Mouse (Mus musculus): ENCODE data around the gene Gm45618. TPM values are rescaled to one million over a fixed set of nuclear protein-coding genes. Genes with fewer than 3 reads are reported as not detected.

Gene Gm45618
- polyA plus RNA-seq, 1 experiment from 2014 or later, result not detected

- peaks cover 92% of the 10 kb centered on the region for H3K27me3 ChIP-seq (ENCODE audit: insufficient read depth, poor library complexity, severe bottlenecking)
- H3K9me3 ChIP-seq, result no peaks in the 10 kb centered on the region
- peak overlapping the region; percentile 80 for H3K27ac ChIP-seq
- H3K36me3 ChIP-seq, result peaks cover 31% of the 10 kb centered on the region
- DNase-seq (ENCODE audit: low spot score), result no peak
- WGBS, result 66% methylated on average over 17 of the region's 17 CpGs
- H3K4me3 ChIP-seq, result no peak overlapping the region
- peaks cover 71% of the 10 kb centered on the region for H3K4me1 ChIP-seq (replicated peaks)
These were observed 30.7 kb downstream of the Gm45618 start for GRCm38 (mm10) chr7:142089648-142090447.

GRCm38 (mm10) chr7:142088886-142089285 lies 31.6 kb downstream of the Gm45618 start:
- H3K4me3 ChIP-seq, result no peak overlapping the region
- H3K9me3 ChIP-seq, result no peaks in the 10 kb centered on the region
- H3K27me3 ChIP-seq (ENCODE audit: insufficient read depth, poor library complexity, severe bottlenecking), result peaks cover 92% of the 10 kb centered on the region
- peak; percentile 71 for DNase-seq (ENCODE audit: low spot score)
- H3K4me1 ChIP-seq (replicated peaks), result peaks cover 67% of the 10 kb centered on the region
- peak overlapping the region; percentile 80 for H3K27ac ChIP-seq
- peaks cover 41% of the 10 kb centered on the region for H3K36me3 ChIP-seq
- 3% methylated on average over 5 of the region's 5 CpGs for WGBS

GRCm38 (mm10) chr7:142087069-142087652 lies 33.4 kb downstream of the Gm45618 start:
- no peaks in the 10 kb centered on the region for H3K9me3 ChIP-seq
- no peak overlapping the region for H3K4me3 ChIP-seq
- H3K27me3 ChIP-seq (ENCODE audit: insufficient read depth, poor library complexity, severe bottlenecking), result peaks cover 92% of the 10 kb centered on the region
- H3K36me3 ChIP-seq, result peaks cover 56% of the 10 kb centered on the region
- no peak overlapping the region for H3K27ac ChIP-seq
- 86% methylated on average over 1 of the region's 1 CpGs for WGBS
- H3K4me1 ChIP-seq (replicated peaks), result peaks cover 57% of the 10 kb centered on the region
- DNase-seq (ENCODE audit: low spot score), result no peak

- Histone ChIP-seq H3K27me3 (ENCODE audit: insufficient read depth, poor library complexity, severe bottlenecking) (peaks cover 92% of the 10 kb centered on the region), H3K4me1 (replicated peaks) (peaks cover 53% of the 10 kb centered on the region), H3K36me3 (peaks cover 61% of the 10 kb centered on the region), H3K4me3 (no peak overlapping the region), H3K27ac (no peak overlapping the region), H3K9me3 (no peaks in the 10 kb centered on the region)
- DNase-seq (ENCODE audit: low spot score), result no peak
- 82% methylated on average over 4 of the region's 4 CpGs for WGBS
These were observed 34.2 kb downstream of the Gm45618 start for GRCm38 (mm10) chr7:142086159-142086905.

GRCm38 (mm10) chr7:142084820-142085219 lies 35.7 kb downstream of the Gm45618 start:
- peaks cover 38% of the 10 kb centered on the region for H3K4me1 ChIP-seq (replicated peaks)
- H3K36me3 ChIP-seq, result peaks cover 72% of the 10 kb centered on the region
- H3K27ac ChIP-seq, result no peak overlapping the region
- H3K4me3 ChIP-seq, result no peak overlapping the region
- peaks cover 91% of the 10 kb centered on the region for H3K27me3 ChIP-seq (ENCODE audit: insufficient read depth, poor library complexity, severe bottlenecking)
- no peaks in the 10 kb centered on the region for H3K9me3 ChIP-seq
- 57% methylated on average over 3 of the region's 3 CpGs for WGBS
- DNase-seq (ENCODE audit: low spot score), result no peak

GRCm38 (mm10) chr7:142084395-142084794 lies 36.1 kb downstream of the Gm45618 start:
- WGBS, result 31% methylated on average over 5 of the region's 5 CpGs
- peaks cover 75% of the 10 kb centered on the region for H3K36me3 ChIP-seq

GRCm38 (mm10) chr7:142083588-142084317 lies 36.8 kb downstream of the Gm45618 start:
- WGBS, result 36% methylated on average over 12 of the region's 12 CpGs
- H3K36me3 ChIP-seq, result peaks cover 76% of the 10 kb centered on the region
- no peak overlapping the region for H3K27ac ChIP-seq
- no peak for DNase-seq (ENCODE audit: low spot score)
- no peak overlapping the region for H3K4me3 ChIP-seq
- peaks cover 28% of the 10 kb centered on the region for H3K4me1 ChIP-seq (replicated peaks)
- H3K9me3 ChIP-seq, result no peaks in the 10 kb centered on the region
- peaks cover 91% of the 10 kb centered on the region for H3K27me3 ChIP-seq (ENCODE audit: insufficient read depth, poor library complexity, severe bottlenecking)

More at GRCm38 (mm10) chr7:142084395-142084794, 36.1 kb downstream of the Gm45618 start:
- DNase-seq (ENCODE audit: low spot score), result no peak
- Histone ChIP-seq H3K27me3 (ENCODE audit: insufficient read depth, poor library complexity, severe bottlenecking) (peaks cover 91% of the 10 kb centered on the region), H3K9me3 (no peaks in the 10 kb centered on the region), H3K4me1 (replicated peaks) (peaks cover 34% of the 10 kb centered on the region), H3K4me3 (no peak overlapping the region), H3K27ac (no peak overlapping the region)

GRCm38 (mm10) chr7:142082607-142083006 lies 37.9 kb downstream of the Gm45618 start:
- Histone ChIP-seq H3K27ac (no peak overlapping the region), H3K36me3 (peaks cover 71% of the 10 kb centered on the region), H3K4me1 (replicated peaks) (peaks cover 17% of the 10 kb centered on the region), H3K27me3 (ENCODE audit: insufficient read depth, poor library complexity, severe bottlenecking) (peaks cover 89% of the 10 kb centered on the region), H3K4me3 (peak overlapping the region; percentile 48), H3K9me3 (no peaks in the 10 kb centered on the region)
- 15% methylated on average over 16 of the region's 16 CpGs for WGBS
- no peak for DNase-seq (ENCODE audit: low spot score)

- WGBS, result 4% methylated on average over 38 of the region's 38 CpGs
- no peaks in the 10 kb centered on the region for H3K9me3 ChIP-seq
- H3K36me3 ChIP-seq, result peaks cover 67% of the 10 kb centered on the region
- peaks cover 88% of the 10 kb centered on the region for H3K27me3 ChIP-seq (ENCODE audit: insufficient read depth, poor library complexity, severe bottlenecking)
- peak; percentile 30 for DNase-seq (ENCODE audit: low spot score)
- peaks cover 17% of the 10 kb centered on the region for H3K4me1 ChIP-seq (replicated peaks)
- H3K4me3 ChIP-seq, result peak overlapping the region; percentile 48
- H3K27ac ChIP-seq, result no peak overlapping the region
These were observed 38.4 kb downstream of the Gm45618 start for GRCm38 (mm10) chr7:142082179-142082578.

GRCm38 (mm10) chr7:142081736-142082135 lies 38.8 kb downstream of the Gm45618 start:
- DNase-seq (ENCODE audit: low spot score), result peak; percentile 33
- H3K4me1 ChIP-seq (replicated peaks), result peaks cover 17% of the 10 kb centered on the region
- H3K4me3 ChIP-seq, result peak overlapping the region; percentile 48
- no peak overlapping the region for H3K27ac ChIP-seq
- H3K36me3 ChIP-seq, result peaks cover 63% of the 10 kb centered on the region
- 24% methylated on average over 17 of the region's 17 CpGs for WGBS
- H3K27me3 ChIP-seq (ENCODE audit: insufficient read depth, poor library complexity, severe bottlenecking), result peaks cover 91% of the 10 kb centered on the region
- H3K9me3 ChIP-seq, result no peaks in the 10 kb centered on the region

GRCm38 (mm10) chr7:142080876-142081275 lies 39.7 kb downstream of the Gm45618 start:
- Histone ChIP-seq H3K9me3 (no peaks in the 10 kb centered on the region), H3K4me3 (no peak overlapping the region), H3K27me3 (ENCODE audit: insufficient read depth, poor library complexity, severe bottlenecking) (peaks cover 82% of the 10 kb centered on the region), H3K36me3 (peaks cover 54% of the 10 kb centered on the region), H3K4me1 (replicated peaks) (peaks cover 17% of the 10 kb centered on the region), H3K27ac (no peak overlapping the region)
- 57% methylated on average over 2 of the region's 2 CpGs for WGBS
- DNase-seq (ENCODE audit: low spot score), result no peak

GRCm38 (mm10) chr7:142079365-142079764 lies 41.2 kb downstream of the Gm45618 start:
- DNase-seq (ENCODE audit: low spot score), result no peak
- peaks cover 40% of the 10 kb centered on the region for H3K36me3 ChIP-seq
- H3K4me3 ChIP-seq, result no peak overlapping the region
- H3K27ac ChIP-seq, result no peak overlapping the region
- peaks cover 83% of the 10 kb centered on the region for H3K27me3 ChIP-seq (ENCODE audit: insufficient read depth, poor library complexity, severe bottlenecking)
- H3K4me1 ChIP-seq (replicated peaks), result peaks cover 17% of the 10 kb centered on the region
- 59% methylated on average over 5 of the region's 5 CpGs for WGBS
- H3K9me3 ChIP-seq, result no peaks in the 10 kb centered on the region

Measured in hindbrain, embryonic 10.5 days (tissue).